10 mouse cellular contexts compared by ENCODE assay signal in the genomic region with DNA sequence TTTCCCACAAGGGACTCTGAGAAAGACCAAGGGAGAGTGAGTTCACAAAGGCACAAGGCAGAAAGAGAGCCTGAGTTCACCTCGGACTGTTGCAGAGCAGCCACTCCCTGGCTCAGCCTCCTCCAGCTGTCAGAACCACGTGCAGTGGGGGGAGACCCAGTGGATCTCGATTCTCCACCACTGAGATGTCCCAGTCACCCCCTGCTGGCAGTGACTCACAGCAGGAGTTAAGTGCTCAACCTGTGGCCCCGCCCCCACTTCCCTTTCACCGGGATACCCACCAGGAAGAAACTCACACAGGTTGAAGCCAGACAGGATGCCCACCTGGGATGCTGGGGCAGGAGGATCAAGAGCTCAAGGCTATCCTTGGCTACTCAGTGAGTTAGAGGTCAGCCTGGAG. TPM values are rescaled to one million over a fixed set of nuclear protein-coding genes. Genes with fewer than 3 reads are reported as not detected.
DNase-seq lines count a peak whose midpoint lies in the region; ATAC-seq and TF ChIP-seq lines count a peak whose summit lies in the region.
"Had no signal": no experiment of that assay in that cellular context is flagged by ENCODE, and none has a peak within 500 bp of the region (broad histone marks: within the 10 kb centered on the region; RNA-seq: fewer than 3 reads in every experiment).

No protein-coding gene starts in this region.

- no peak for DNase-seq in layer of hippocampus, adult 2 months (ENCODE audit: low spot score in 2 of 2)
- no peak for DNase-seq in layer of hippocampus, postnatal 25 days (ENCODE audit: extremely low spot score in 1 of 2, low spot score in 1 of 2)
- DNase-seq in ZHBTc4 (ENCODE audit: low read depth, low spot score): peak; percentile 87
- DNase-seq in thymus, postnatal 0 days (ENCODE audit: low spot score): peak; percentile 54
- DNase-seq in layer of hippocampus, adult 18-20 months (ENCODE audit: low spot score in 2 of 2): no peak
- no peak for DNase-seq in left cerebral cortex, postnatal 36 days (ENCODE audit: low spot score in 2 of 2)
- DNase-seq in gastrocnemius, postnatal 10 days: no peak

- 5% methylated on average over 5 of the region's 5 CpGs for WGBS in liver, embryonic 12.5 days (ENCODE audit: insufficient replicate concordance)

- 0 out of 2 replicates have a peak, but pooled peaks cover 4% of the 10 kb centered on the region for H3K27me3 ChIP-seq in liver, embryonic 12.5 days (replicated peaks)

- H3K9me3 ChIP-seq in liver, embryonic 12.5 days (replicated peaks): no peaks in the 10 kb centered on the region

- intact Hi-C loops in left cerebral cortex, postnatal 36 days (cut with DNase I): no loop called here

- 0 out of 2 replicates have a peak overlapping the region, but pooled peaks have one; percentile 8 for H3K4me2 ChIP-seq in liver, embryonic 12.5 days

- no peak overlapping the region for H3K27ac ChIP-seq in layer of hippocampus, adult 2 months
- H3K27ac ChIP-seq in liver, embryonic 12.5 days: no peak overlapping the region
- H3K27ac ChIP-seq: macrophage had no signal

- no peaks in the 10 kb centered on the region for H3K36me3 ChIP-seq in liver, embryonic 12.5 days

- no peak overlapping the region for H3K9ac ChIP-seq in liver, embryonic 12.5 days

- 0 out of 2 replicates have a peak, but pooled peaks have one; percentile 22 for ATAC-seq in liver, embryonic 12.5 days

- H3K4me1 ChIP-seq in liver, embryonic 12.5 days: peaks cover 7% of the 10 kb centered on the region; the same call in 1 of the 2 replicates

- TF ChIP-seq CTCF in layer of hippocampus, adult 2 months (conservative IDR thresholded peaks at IDR 0.05): peak; percentile 21; the same call in 1 of the 2 replicates

- H3K4me3 ChIP-seq in layer of hippocampus, adult 2 months: no peak overlapping the region
- no peak overlapping the region for H3K4me3 ChIP-seq in liver, embryonic 12.5 days

RNA-seq across cellular contexts. Expression of a gene that starts 9.2 kb away (rescaled TPM):
- 100 to 1,000 TPM; 126 to 132 TPM for total RNA-seq in layer of hippocampus, adult 2 months (2021)
- total RNA-seq in layer of hippocampus, postnatal 25 days (2021): 100 to 1,000 TPM; 121 to 140 TPM
- polyA plus RNA-seq in liver, embryonic 12.5 days (2016; fragmentation: Nextera tagmentation; extraction: Ambion mirVana): 0.31 and 0.33 TPM in 2 replicates
- polyA plus RNA-seq in thymus, postnatal 0 days (2015; fragmentation: Nextera tagmentation; extraction: Ambion mirVana): 0.12 and 0.14 TPM in 2 replicates
- total RNA-seq in layer of hippocampus, adult 18-20 months (2021): 100 to 1,000 TPM; 138 to 156 TPM
- total RNA-seq in left cerebral cortex, postnatal 36 days (2021): 100 to 1,000 TPM; 163 to 174 TPM
- total RNA-seq in gastrocnemius, postnatal 10 days (2021): under 1 TPM; 0.14 to 0.45 TPM
- total RNA-seq: hematopoietic stem cell, adult 5-6 weeks had no signal
- polyA plus RNA-seq: macrophage had no signal

RNA-seq across cellular contexts. Expression of a gene that starts 15.1 kb away (rescaled TPM):
- total RNA-seq in layer of hippocampus, adult 2 months (2021): 100 to 1,000 TPM; 175 to 189 TPM
- total RNA-seq in layer of hippocampus, postnatal 25 days (2021): 100 to 1,000 TPM; 144 to 190 TPM
- 29.4 and 29.5 TPM in 2 replicates for polyA plus RNA-seq in liver, embryonic 12.5 days (2016; fragmentation: Nextera tagmentation; extraction: Ambion mirVana)
- polyA plus RNA-seq in thymus, postnatal 0 days (2015; fragmentation: Nextera tagmentation; extraction: Ambion mirVana): 41.6 and 51.7 TPM in 2 replicates
- 100 to 1,000 TPM; 156 TPM for total RNA-seq in layer of hippocampus, adult 18-20 months (2021)
- total RNA-seq in left cerebral cortex, postnatal 36 days (2021): 100 to 1,000 TPM; 135 to 196 TPM
- total RNA-seq in gastrocnemius, postnatal 10 days (2021): 10 to 100 TPM; 42.3 to 59.6 TPM

Comparison
In these comparisons a context has a peak if more than half of its experiments do, and no peak if none do; other contexts are left out.
1. DNase-seq: peak in ZHBTc4 (single experiment) and thymus, postnatal 0 days (single experiment); none in layer of hippocampus, adult 2 months (0 of 2), layer of hippocampus, postnatal 25 days (0 of 2), layer of hippocampus, adult 18-20 months (0 of 2), left cerebral cortex, postnatal 36 days (0 of 2) and gastrocnemius, postnatal 10 days (single experiment).
2. RNA of a gene that starts 9.2 kb away (total RNA-seq): 163 to 174 TPM in left cerebral cortex, postnatal 36 days, 138 to 156 TPM in layer of hippocampus, adult 18-20 months, 121 to 140 TPM in layer of hippocampus, postnatal 25 days and 126 to 132 TPM in layer of hippocampus, adult 2 months; 0.14 to 0.45 TPM in gastrocnemius, postnatal 10 days; every median in the first group is over 10 times any median in the second.